Mouse (Mus musculus) olfactory bulb, adult 2 months (tissue): ENCODE measurements around the gene Atp1a3.

Source experiments
- CTCF ChIP-seq: fragments of 200-500 bp; IDR thresholded peaks from 2 replicates; pipeline ENCODE4 v1.5.1; 2012; ENCODE audit warnings: low read depth, mild to moderate bottlenecking, low read length, moderate library complexity; ENCODE audit not compliant: insufficient read depth
- POLR2A ChIP-seq: fragments of 200-500 bp; IDR thresholded peaks from 2 replicates; pipeline ENCODE4 v1.6.1; 2012; ENCODE audit warnings: mild to moderate bottlenecking, low read depth, low read length, moderate library complexity; ENCODE audit not compliant: insufficient read depth

DNA sequence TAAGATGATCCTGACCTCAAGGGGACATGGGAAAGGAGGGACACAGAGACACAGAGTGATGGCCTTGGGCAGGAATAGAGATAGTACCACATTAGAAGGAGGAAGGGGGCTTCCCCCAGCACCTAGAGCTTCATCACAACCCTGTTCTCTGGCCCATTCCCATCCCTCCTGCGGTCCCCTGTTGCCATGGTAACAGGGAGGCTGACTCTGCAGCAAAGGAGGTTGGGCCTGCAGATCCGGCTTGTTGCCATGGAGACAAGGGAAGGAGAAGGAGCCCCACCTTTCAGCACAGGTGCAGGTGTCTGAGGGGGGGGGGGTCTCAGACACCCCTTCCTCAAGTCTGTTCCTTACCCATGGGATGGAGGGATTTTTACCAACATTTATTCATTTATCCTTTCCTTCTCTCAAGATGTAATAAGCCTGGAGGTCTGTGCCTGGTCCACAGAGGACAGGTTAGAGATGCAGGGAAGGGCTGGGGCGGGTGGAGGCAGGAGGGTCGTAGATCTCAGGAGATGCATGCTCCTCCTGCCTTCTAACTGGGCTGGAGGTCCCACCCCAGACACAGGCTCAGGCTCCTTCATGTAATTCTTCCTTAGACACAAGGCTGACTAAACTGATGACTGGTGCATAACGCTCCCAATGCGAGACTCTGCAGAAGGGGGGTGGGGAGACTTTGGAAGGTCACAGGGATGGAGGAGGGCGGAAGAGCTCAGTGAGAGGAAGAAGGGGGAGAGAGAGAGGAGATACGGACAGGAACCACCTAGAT lies 2.0 kb upstream of the Atp1a3 start:
- TF ChIP-seq CTCF, result no peak
- TF ChIP-seq POLR2A, result no peak
